Mouse (Mus musculus) kidney, embryonic 15.5 days (tissue): ENCODE results near the gene Slc25a47. TPM values are rescaled to one million over a fixed set of nuclear protein-coding genes. Genes with fewer than 3 reads are reported as not detected.

Experiments used
- ATAC-seq: fragments of 200-750 bp; cut with Nextera tagmentation; replicated peaks from 2 replicates; pipeline ENCODE4 v1.8.0; 2017; ENCODE audit warnings: moderate TSS enrichment; ENCODE audit not compliant: low FRiP score
- H3K27ac ChIP-seq: fragments of 300-500 bp; sonication (generic); 2 replicates; pipeline ENCODE4 v1.5.1; 2015; ENCODE audit warnings: mild to moderate bottlenecking, inconsistent platforms
- H3K27me3 ChIP-seq: fragments of 300-500 bp; sonication (generic); 2 replicates; pipeline ENCODE4 v1.6.1; 2015; ENCODE audit warnings: inconsistent platforms
- H3K36me3 ChIP-seq: fragments of 300-500 bp; sonication (generic); 2 replicates; pipeline ENCODE4 v1.6.1; 2015; ENCODE audit warnings: inconsistent platforms
- H3K4me1 ChIP-seq: fragments of 300-500 bp; sonication (generic); 2 replicates; pipeline ENCODE4 v1.6.1; 2015; ENCODE audit warnings: inconsistent platforms
- H3K4me2 ChIP-seq: fragments of 300-500 bp; sonication (generic); 2 replicates; pipeline ENCODE4 v1.6.1; 2015; ENCODE audit warnings: moderate library complexity, mild to moderate bottlenecking, inconsistent platforms
- H3K4me3 ChIP-seq: fragments of 300-500 bp; sonication (generic); replicated peaks from 2 replicates; pipeline ENCODE4 v1.5.1; 2015; ENCODE audit warnings: mild to moderate bottlenecking, inconsistent platforms
- H3K9ac ChIP-seq: fragments of 300-500 bp; sonication (generic); 2 replicates; pipeline ENCODE4 v1.6.1; 2015; ENCODE audit warnings: mild to moderate bottlenecking, inconsistent platforms
- H3K9me3 ChIP-seq: fragments of 300-500 bp; sonication (generic); replicated peaks from 2 replicates; pipeline ENCODE4 v1.6.1; 2016; ENCODE audit warnings: inconsistent platforms
- WGBS: fragments of 180-500 bp; shearing (Covaris S2); methylation state at CpG from one replicate; pipeline ENCODE4 v1.1.7; 2015; ENCODE audit warnings: mixed read lengths; 5-methylcytosine and 5-hydroxymethylcytosine counted together
- polyA plus RNA-seq: library from polyadenylated mRNA; unstranded; fragments of >200 nt; fragmentation: Nextera tagmentation; extraction: Ambion mirVana; gene quantifications from 2 replicates; pipeline ENCODE4 v1.2.1, GENCODE M21; 2015

Slc25a47 gene
- polyA plus RNA-seq, 1 experiment from 2014 or later, result 8.8 TPM

- Histone ChIP-seq H3K4me3 (no peak overlapping the region), H3K4me2 (no peak overlapping the region), H3K27me3 (no peaks in the 10 kb centered on the region), H3K27ac (no peak overlapping the region), H3K36me3 (peaks cover 93% of the 10 kb centered on the region), H3K9me3 (no peaks in the 10 kb centered on the region), H3K4me1 (no peaks in the 10 kb centered on the region), H3K9ac (no peak overlapping the region)
- WGBS, result 62% methylated on average over 5 of the region's 5 CpGs
- ATAC-seq, result peak; percentile 67; the same call in 1 of the 2 replicates
Measured at GRCm38 (mm10) chr12:108880606-108881005, 44.8 kb downstream of the Slc25a47 start.

GRCm38 (mm10) chr12:108881192-108881591 is 45.3 kb downstream of the Slc25a47 start:
- no peak for ATAC-seq
- Histone ChIP-seq H3K27ac (no peak overlapping the region), H3K4me2 (no peak overlapping the region), H3K36me3 (peaks cover 93% of the 10 kb centered on the region), H3K4me1 (no peaks in the 10 kb centered on the region), H3K27me3 (no peaks in the 10 kb centered on the region), H3K9ac (no peak overlapping the region), H3K4me3 (no peak overlapping the region), H3K9me3 (no peaks in the 10 kb centered on the region)
- WGBS, result 85% methylated on average over 3 of the region's 3 CpGs

GRCm38 (mm10) chr12:108882776-108883175 is 46.9 kb downstream of the Slc25a47 start:
- 87% methylated on average over 8 of the region's 8 CpGs for WGBS
- no peak for ATAC-seq
- no peak overlapping the region for H3K4me3 ChIP-seq
- H3K36me3 ChIP-seq, result peaks cover 97% of the 10 kb centered on the region
- H3K9me3 ChIP-seq, result no peaks in the 10 kb centered on the region
- no peak overlapping the region for H3K4me2 ChIP-seq
- H3K27me3 ChIP-seq, result no peaks in the 10 kb centered on the region
- no peak overlapping the region for H3K9ac ChIP-seq
- no peak overlapping the region for H3K27ac ChIP-seq
- no peaks in the 10 kb centered on the region for H3K4me1 ChIP-seq

GRCm38 (mm10) chr12:108885906-108886305 is 50.1 kb downstream of the Slc25a47 start:
- 82% methylated on average over 1 of the region's 1 CpGs for WGBS
- Histone ChIP-seq H3K36me3 (peaks cover 94% of the 10 kb centered on the region), H3K4me1 (no peaks in the 10 kb centered on the region), H3K27ac (no peak overlapping the region), H3K9ac (no peak overlapping the region), H3K4me2 (no peak overlapping the region), H3K27me3 (no peaks in the 10 kb centered on the region), H3K4me3 (no peak overlapping the region), H3K9me3 (no peaks in the 10 kb centered on the region)
- no peak for ATAC-seq

- no peak for ATAC-seq
- Histone ChIP-seq H3K4me3 (no peak overlapping the region), H3K4me1 (no peaks in the 10 kb centered on the region), H3K36me3 (peaks cover 89% of the 10 kb centered on the region), H3K9me3 (no peaks in the 10 kb centered on the region), H3K4me2 (no peak overlapping the region), H3K27me3 (no peaks in the 10 kb centered on the region), H3K9ac (no peak overlapping the region), H3K27ac (no peak overlapping the region)
- 82% methylated on average over 4 of the region's 4 CpGs for WGBS
Measured at GRCm38 (mm10) chr12:108887077-108887476, 51.2 kb downstream of the Slc25a47 start.

GRCm38 (mm10) chr12:108888632-108889031 is 52.8 kb downstream of the Slc25a47 start:
- H3K4me3 ChIP-seq, result no peak overlapping the region
- H3K4me1 ChIP-seq, result peaks cover 14% of the 10 kb centered on the region
- H3K9me3 ChIP-seq, result no peaks in the 10 kb centered on the region
- no peak overlapping the region for H3K27ac ChIP-seq
- no peak for ATAC-seq
- WGBS, result 63% methylated on average over 4 of the region's 4 CpGs
- H3K4me2 ChIP-seq, result no peak overlapping the region
- H3K36me3 ChIP-seq, result peaks cover 73% of the 10 kb centered on the region
- H3K9ac ChIP-seq, result no peak overlapping the region
- H3K27me3 ChIP-seq, result no peaks in the 10 kb centered on the region

GRCm38 (mm10) chr12:108892989-108893714 is 57.3 kb downstream of the Slc25a47 start, which contains the start of gene Wdr25:
Gene Wdr25, plus strand, starts transcription at chr12:108893631.
- H3K4me2 ChIP-seq, result peak within 1 kb of the TSS; percentile 94
- ATAC-seq, result 0 out of 2 replicates have a peak, but pooled peaks have one; percentile 10
- peak within 1 kb of the TSS; percentile 73 for H3K4me3 ChIP-seq
- H3K27ac ChIP-seq, result 0 out of 2 replicates have a peak within 1 kb of the TSS, but pooled peaks have one; percentile 22
- H3K4me1 ChIP-seq, result peaks cover 22% of the 10 kb centered on the region
- H3K27me3 ChIP-seq, result no peaks in the 10 kb centered on the region
- peaks cover 32% of the 10 kb centered on the region for H3K36me3 ChIP-seq
- WGBS, result 16% methylated on average over 12 of the region's 12 CpGs
- no peaks in the 10 kb centered on the region for H3K9me3 ChIP-seq
- H3K9ac ChIP-seq, result peak within 1 kb of the TSS; percentile 67

- H3K9me3 ChIP-seq, result no peaks in the 10 kb centered on the region
- 0 out of 2 replicates have a peak within 1 kb of the TSS, but pooled peaks have one; percentile 22 for H3K27ac ChIP-seq
- peak within 1 kb of the TSS; percentile 73 for H3K4me3 ChIP-seq
- no peaks in the 10 kb centered on the region for H3K27me3 ChIP-seq
- peak within 1 kb of the TSS; percentile 67 for H3K9ac ChIP-seq
- ATAC-seq, result peak; percentile 100
- peaks cover 28% of the 10 kb centered on the region for H3K36me3 ChIP-seq
- peaks cover 22% of the 10 kb centered on the region for H3K4me1 ChIP-seq
- peak within 1 kb of the TSS; percentile 94 for H3K4me2 ChIP-seq
- WGBS, result under 1% methylated on average over 57 of the region's 58 CpGs
Measured at GRCm38 (mm10) chr12:108893715-108894431, 58.0 kb downstream of the Slc25a47 start, which contains the start of gene Wars. Gene Wars, minus strand, starts transcription at chr12:108894174.

GRCm38 (mm10) chr12:108894432-108894816 is 58.6 kb downstream of the Slc25a47 start:
- WGBS, result 3% methylated on average over 7 of the region's 7 CpGs
- peak overlapping the region; percentile 73 for H3K4me3 ChIP-seq
- H3K36me3 ChIP-seq, result peaks cover 24% of the 10 kb centered on the region
- H3K9ac ChIP-seq, result peak overlapping the region; percentile 67
- H3K27me3 ChIP-seq, result no peaks in the 10 kb centered on the region
- H3K4me2 ChIP-seq, result peak overlapping the region; percentile 94
- peak; percentile 6; the same call in 1 of the 2 replicates for ATAC-seq
- H3K4me1 ChIP-seq, result peaks cover 22% of the 10 kb centered on the region
- H3K9me3 ChIP-seq, result no peaks in the 10 kb centered on the region
- H3K27ac ChIP-seq, result 0 out of 2 replicates have a peak overlapping the region, but pooled peaks have one; percentile 22

GRCm38 (mm10) chr12:108896006-108896405 is 60.2 kb downstream of the Slc25a47 start:
- H3K36me3 ChIP-seq, result peaks cover 13% of the 10 kb centered on the region
- ATAC-seq, result no peak

GRCm38 (mm10) chr12:108901346-108901745 is 65.5 kb downstream of the Slc25a47 start:
- H3K4me2 ChIP-seq, result no peak overlapping the region
- 0 out of 2 replicates have a peak, but pooled peaks cover 3% of the 10 kb centered on the region for H3K27me3 ChIP-seq
- no peak overlapping the region for H3K9ac ChIP-seq
- no peaks in the 10 kb centered on the region for H3K9me3 ChIP-seq
- H3K27ac ChIP-seq, result no peak overlapping the region
- no peak overlapping the region for H3K4me3 ChIP-seq
- WGBS, result 46% methylated on average over 5 of the region's 5 CpGs
- no peak for ATAC-seq
- H3K4me1 ChIP-seq, result peaks cover 26% of the 10 kb centered on the region
- peaks cover 10% of the 10 kb centered on the region for H3K36me3 ChIP-seq

More at GRCm38 (mm10) chr12:108896006-108896405, 60.2 kb downstream of the Slc25a47 start:
- no peaks in the 10 kb centered on the region for H3K9me3 ChIP-seq
- peaks cover 22% of the 10 kb centered on the region for H3K4me1 ChIP-seq
- no peak overlapping the region for H3K4me2 ChIP-seq
- H3K27me3 ChIP-seq, result no peaks in the 10 kb centered on the region
- H3K9ac ChIP-seq, result no peak overlapping the region
- WGBS, result 67% methylated on average over 3 of the region's 3 CpGs
- H3K27ac ChIP-seq, result no peak overlapping the region
- H3K4me3 ChIP-seq, result no peak overlapping the region

- Histone ChIP-seq H3K36me3 (peaks cover 8% of the 10 kb centered on the region), H3K4me3 (no peak overlapping the region), H3K4me1 (peaks cover 38% of the 10 kb centered on the region), H3K9ac (no peak overlapping the region), H3K27ac (no peak overlapping the region), H3K9me3 (no peaks in the 10 kb centered on the region), H3K27me3 (0 out of 2 replicates have a peak, but pooled peaks cover 3% of the 10 kb centered on the region), H3K4me2 (no peak overlapping the region)
- 15% methylated on average over 8 of the region's 8 CpGs for WGBS
- ATAC-seq, result no peak
Measured at GRCm38 (mm10) chr12:108902940-108903339, 67.1 kb downstream of the Slc25a47 start.
